Mouse (Mus musculus) ES-E14 (cell line): ENCODE measurements around the gene Spata31d1b. TPM values are rescaled to one million over a fixed set of nuclear protein-coding genes. Genes with fewer than 3 reads are reported as not detected.

Source experiments
- DNase-seq: peaks from one replicate; pipeline ENCODE4 v3.0.0-alpha.2; 2013; ENCODE audit warnings: low read depth, low spot score
- H3K27ac ChIP-seq: 2 replicates; pipeline ENCODE4 v1.5.1; 2012; ENCODE audit warnings: low read depth, mild to moderate bottlenecking, low read length, moderate library complexity, mixed read lengths; ENCODE audit not compliant: poor library complexity, insufficient read depth, severe bottlenecking
- H3K36me3 ChIP-seq: 2 replicates; pipeline ENCODE4 v1.6.1; 2012; ENCODE audit warnings: mild to moderate bottlenecking, low read length, moderate library complexity, mixed read lengths; ENCODE audit not compliant: control insufficient read depth, poor library complexity, insufficient read depth, severe bottlenecking
- H3K4me1 ChIP-seq, 2 experiments: fragments of 150-350 bp in 1 of 2; sonication (generic) in 1 of 2; 2 replicates each; pipeline ENCODE4 v1.6.1; 2012; ENCODE audit warnings: low read length in 2 of 2, mild to moderate bottlenecking in 1 of 2, mixed read lengths in 1 of 2; ENCODE audit not compliant: control insufficient read depth in 2 of 2, insufficient read depth in 2 of 2, poor library complexity in 1 of 2
- H3K4me3 ChIP-seq, 2 experiments: fragments of 150-350 bp in 1 of 2; sonication (generic) in 1 of 2; 2 replicates each; pipeline ENCODE4 v1.5.1; 2012; ENCODE audit warnings: low read length in 2 of 2, low read depth in 1 of 2, mild to moderate bottlenecking in 1 of 2, mixed read lengths in 1 of 2; ENCODE audit not compliant: insufficient read depth in 1 of 2, poor library complexity in 1 of 2, severe bottlenecking in 1 of 2
- H3K9ac ChIP-seq: 2 replicates; pipeline ENCODE4 v1.6.1; 2012; ENCODE audit warnings: low read depth, mild to moderate bottlenecking, low read length, mixed read lengths; ENCODE audit not compliant: poor library complexity, insufficient read depth, severe bottlenecking
- H3K9me3 ChIP-seq: fragments of 150-350 bp; sonication (generic); 2 replicates; pipeline ENCODE4 v1.6.1; 2012; ENCODE audit warnings: low read depth, mild to moderate bottlenecking, low read length; ENCODE audit not compliant: control insufficient read depth, insufficient read depth
- CHD2 ChIP-seq: IDR thresholded peaks from 2 replicates; pipeline ENCODE4 v1.6.1; 2014; ENCODE audit warnings: mild to moderate bottlenecking, low read depth, low read length, inconsistent platforms
- HCFC1 ChIP-seq: IDR thresholded peaks from 2 replicates; pipeline ENCODE4 v1.6.1; 2012; ENCODE audit warnings: low read length, inconsistent platforms, borderline replicate concordance; ENCODE audit not compliant: insufficient read depth
- MAFK ChIP-seq: IDR thresholded peaks from 2 replicates; pipeline ENCODE4 v1.6.1; 2014; ENCODE audit warnings: mild to moderate bottlenecking, low read depth, low read length, inconsistent platforms; ENCODE audit not compliant: insufficient read depth
- ZC3H11A ChIP-seq: IDR thresholded peaks from 2 replicates; pipeline ENCODE4 v1.6.1; 2012; ENCODE audit warnings: low read depth, mild to moderate bottlenecking, inconsistent platforms, low read length, borderline replicate concordance
- ZNF384 ChIP-seq: IDR thresholded peaks from 2 replicates; pipeline ENCODE4 v1.6.1; 2012; ENCODE audit warnings: low read depth, low read length, inconsistent platforms
- in situ Hi-C, 2 experiments: fragments of 600-800 bp; cut with MboI; formaldehyde crosslinking; loops; one replicate each; pipeline ENCODE4 v1.15.1; 2025; ENCODE audit warnings: low sequenced_read_pairs in 2 of 2, inconsistent platforms in 1 of 2; ENCODE audit not compliant: unreplicated experiment in 2 of 2
- total RNA-seq: library from RNA; depleted of rRNA; stranded (reverse); fragments of 300-350 nt; gene quantifications from 2 replicates; pipeline ENCODE4 v1.2.3, GENCODE M21; 2012

The Spata31d1b gene
- total RNA-seq, 1 experiment: 1.3 TPM

- no peak for TF ChIP-seq HCFC1
- no peak for TF ChIP-seq CHD2
- DNase-seq: no peak
- H3K9me3 ChIP-seq: no peaks in the 10 kb centered on the region
- H3K9ac ChIP-seq: peak overlapping the region; percentile 87; the same call in 1 of the 2 replicates
- peaks cover 2% of the 10 kb centered on the region; the same call in 1 of the 2 replicates for H3K36me3 ChIP-seq
- H3K4me1 ChIP-seq: peaks cover 2 to 23% of the 10 kb centered on the region in 2 experiments
- peak overlapping the region; percentile 78 to 84 for H3K4me3 ChIP-seq
- in situ Hi-C loops: no loop called here
- H3K27ac ChIP-seq: no peak overlapping the region
These were observed 37.3 kb upstream of the Spata31d1b start for GRCm38 (mm10) chr13:59674761-59675150.

- H3K4me1 ChIP-seq: peaks cover 8 to 25% of the 10 kb centered on the region in 2 experiments
- peak within 1 kb of the TSS; percentile 87 for H3K9ac ChIP-seq
- peak within 1 kb of the TSS; percentile 78 to 84 for H3K4me3 ChIP-seq
- no peak for DNase-seq
- in situ Hi-C loops: no loop called here
- H3K9me3 ChIP-seq: no peaks in the 10 kb centered on the region
- TF ChIP-seq CHD2: no peak
- TF ChIP-seq MAFK: no peak
- TF ChIP-seq ZC3H11A: no peak
- TF ChIP-seq HCFC1: no peak
- no peak for TF ChIP-seq ZNF384
- H3K36me3 ChIP-seq: peaks cover 2% of the 10 kb centered on the region; the same call in 1 of the 2 replicates
- no peak within 1 kb of the TSS; the same call in 1 of the 2 replicates for H3K27ac ChIP-seq
These were observed 36.7 kb upstream of the Spata31d1b start, which contains the start of gene Golm1 for GRCm38 (mm10) chr13:59675151-59676011. TSS of gene Golm1 (minus strand) at chr13:59675811.

GRCm38 (mm10) chr13:59676316-59677229 is 35.5 kb upstream of the Spata31d1b start:
- TF ChIP-seq MAFK: no peak
- no peak for TF ChIP-seq ZC3H11A
- 0 out of 2 replicates have a peak, but pooled peaks have one; percentile 21 for TF ChIP-seq ZNF384
- Histone ChIP-seq H3K4me1 (peaks cover 8 to 22% of the 10 kb centered on the region in 2 experiments), H3K36me3 (peaks cover 2% of the 10 kb centered on the region; the same call in 1 of the 2 replicates), H3K4me3 (no peak overlapping the region), H3K9ac (no peak overlapping the region), H3K9me3 (no peaks in the 10 kb centered on the region), H3K27ac (no peak overlapping the region)
- DNase-seq: no peak
- in situ Hi-C loops: no loop called here

GRCm38 (mm10) chr13:59679306-59679705 is 32.8 kb upstream of the Spata31d1b start:
- TF ChIP-seq ZC3H11A (no peak), CHD2 (no peak), ZNF384 (no peak), MAFK (no peak), HCFC1 (no peak)
- in situ Hi-C loops: no loop called here
- peaks cover 6 to 16% of the 10 kb centered on the region in 2 experiments for H3K4me1 ChIP-seq
- no peaks in the 10 kb centered on the region for H3K36me3 ChIP-seq
- peak overlapping the region; percentile 18; the same call in 1 of the 2 replicates for H3K9ac ChIP-seq
- no peaks in the 10 kb centered on the region for H3K9me3 ChIP-seq
- peak overlapping the region; percentile 28 to 32 for H3K4me3 ChIP-seq
- peak overlapping the region; percentile 59; the same call in 1 of the 2 replicates for H3K27ac ChIP-seq
- DNase-seq: no peak
